Mouse (Mus musculus) myocyte (in vitro differentiated cells): ENCODE measurements around the gene Ddx25. TPM values are rescaled to one million over a fixed set of nuclear protein-coding genes. Genes with fewer than 3 reads are reported as not detected.

Experiments used
- H3K27me3 ChIP-seq: one replicate; pipeline ENCODE4 v1.6.1; 2011; ENCODE audit not compliant: control insufficient read depth, insufficient read depth, insufficient read length
- H3K36me3 ChIP-seq: one replicate; pipeline ENCODE4 v1.6.1; 2011; ENCODE audit not compliant: control insufficient read depth, insufficient read depth
- H3K4me2 ChIP-seq: one replicate; pipeline ENCODE4 v1.6.1; 2011; ENCODE audit warnings: low read depth, control low read depth
- H3K4me3 ChIP-seq: one replicate; pipeline ENCODE4 v1.5.1; 2011; ENCODE audit warnings: mild to moderate bottlenecking, control low read depth, moderate library complexity
- H3K79me2 ChIP-seq: one replicate; pipeline ENCODE4 v1.6.1; 2011; ENCODE audit not compliant: control insufficient read depth, insufficient read depth
- H3ac ChIP-seq: one replicate; pipeline ENCODE4 v1.6.1; 2011; ENCODE audit not compliant: control insufficient read depth, insufficient read length
- CEBPB ChIP-seq: IDR thresholded peaks from 2 replicates; pipeline ENCODE4 v1.6.1; 2011; ENCODE audit warnings: mild to moderate bottlenecking, moderate library complexity; ENCODE audit not compliant: poor library complexity, insufficient read depth, severe bottlenecking
- E2F4 ChIP-seq: IDR thresholded peaks from one replicate; pipeline ENCODE4 v1.6.1; 2011; ENCODE audit warnings: mild to moderate bottlenecking, control low read depth, moderate library complexity; ENCODE audit not compliant: insufficient read depth
- MAX ChIP-seq: IDR thresholded peaks from one replicate; pipeline ENCODE4 v1.6.1; 2011; ENCODE audit warnings: low read depth, mild to moderate bottlenecking, control low read depth
- MYOD1 ChIP-seq, 3 experiments: IDR thresholded peaks; one replicate each; pipeline ENCODE4 v1.6.1; 2011; ENCODE audit warnings: control low read depth in 2 of 3, low read depth in 2 of 3, mild to moderate bottlenecking in 2 of 3, moderate library complexity in 1 of 3; ENCODE audit not compliant: insufficient read length in 2 of 3, control insufficient read depth in 1 of 3
- MYOG ChIP-seq, 3 experiments: IDR thresholded peaks; one replicate each; pipeline ENCODE4 v1.6.1; 2011; ENCODE audit warnings: control low read depth in 2 of 3, low read depth in 2 of 3, mild to moderate bottlenecking in 2 of 3; ENCODE audit not compliant: insufficient read length in 2 of 3, control insufficient read depth in 1 of 3, insufficient read depth in 1 of 3
- POLR2A ChIP-seq: IDR thresholded peaks from one replicate; pipeline ENCODE4 v1.6.1; 2011; ENCODE audit warnings: low read depth, mild to moderate bottlenecking, control low read depth, moderate library complexity; ENCODE audit not compliant: insufficient read length
- POLR2AphosphoS2 ChIP-seq: IDR thresholded peaks from one replicate; pipeline ENCODE4 v1.6.1; 2011; ENCODE audit warnings: low read depth, control low read depth; ENCODE audit not compliant: insufficient read length
- REST ChIP-seq: IDR thresholded peaks from one replicate; pipeline ENCODE4 v1.6.1; 2011; ENCODE audit warnings: mild to moderate bottlenecking, control low read depth, moderate library complexity; ENCODE audit not compliant: insufficient read depth, insufficient read length
- SRF ChIP-seq: IDR thresholded peaks from one replicate; pipeline ENCODE4 v1.6.1; 2011; ENCODE audit warnings: low read depth; ENCODE audit not compliant: control insufficient read depth, insufficient read length
- TCF12 ChIP-seq: IDR thresholded peaks from one replicate; pipeline ENCODE4 v1.6.1; 2011; ENCODE audit warnings: mild to moderate bottlenecking, control low read depth; ENCODE audit not compliant: poor library complexity, insufficient read depth, severe bottlenecking
- TCF3 ChIP-seq: IDR thresholded peaks from one replicate; pipeline ENCODE4 v1.6.1; 2011; ENCODE audit warnings: low read depth, control low read depth; ENCODE audit not compliant: insufficient read length
- USF1 ChIP-seq: IDR thresholded peaks from one replicate; pipeline ENCODE4 v1.6.1; 2011; ENCODE audit warnings: low read depth, mild to moderate bottlenecking, control low read depth, moderate library complexity
- polyA plus RNA-seq: library from polyadenylated mRNA; unstranded; fragments of >200 nt; fragmentation: generic; extraction: Trizol; gene quantifications from one replicate; pipeline ENCODE4 v1.2.1, GENCODE M21; 2012; ENCODE audit warnings: missing spikeins

The Ddx25 gene
- polyA plus RNA-seq, 1 experiment = not detected

- Histone ChIP-seq H3K79me2 (no peaks in the 10 kb centered on the region), H3K4me3 (no peak overlapping the region), H3K27me3 (no peaks in the 10 kb centered on the region), H3K4me2 (no peak overlapping the region), H3K36me3 (no peaks in the 10 kb centered on the region), H3ac (no peak overlapping the region)
- no peak for TF ChIP-seq CEBPB
- TF ChIP-seq USF1 = no peak
- no peak for TF ChIP-seq POLR2A
- TF ChIP-seq MAX = no peak
- TF ChIP-seq MYOG (IDR thresholded peaks at IDR 0.05; ENCODE audit: control insufficient read depth in 1 of 3, insufficient read depth in 1 of 3, insufficient read length in 2 of 3, low read depth in 2 of 3) = no peak
Observed at GRCm38 (mm10) chr9:35539001-35539750, 19.2 kb downstream of the Ddx25 start.

DNA sequence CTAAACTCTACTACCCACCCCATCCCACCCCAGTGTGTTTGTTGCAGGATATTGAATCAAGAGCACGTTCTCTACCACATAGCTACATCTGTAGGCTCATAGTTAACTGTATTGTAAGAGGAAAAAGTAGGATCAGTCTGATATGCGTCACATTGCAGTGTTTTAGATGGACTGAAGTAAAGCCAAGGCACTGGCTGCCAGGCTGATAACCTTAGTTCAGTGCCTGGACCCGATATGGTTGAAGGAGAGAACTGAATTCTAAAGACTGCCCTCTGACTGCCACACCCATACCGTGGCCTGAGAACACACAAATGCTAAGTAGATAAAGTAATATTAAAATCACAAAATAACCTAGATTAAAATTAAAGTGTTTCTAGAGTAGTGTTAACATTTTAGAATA lies 22.5 kb downstream of the Ddx25 start:
- no peak overlapping the region for H3K4me2 ChIP-seq
- no peak overlapping the region for H3ac ChIP-seq
- H3K79me2 ChIP-seq = no peaks in the 10 kb centered on the region
- no peaks in the 10 kb centered on the region for H3K27me3 ChIP-seq
- H3K4me3 ChIP-seq = no peak overlapping the region
- no peaks in the 10 kb centered on the region for H3K36me3 ChIP-seq
- no peak for TF ChIP-seq TCF12

GRCm38 (mm10) chr9:35535110-35535509 lies 23.2 kb downstream of the Ddx25 start:
- TF ChIP-seq MYOG (IDR thresholded peaks at IDR 0.05; ENCODE audit: control insufficient read depth in 1 of 3, insufficient read depth in 1 of 3, insufficient read length in 2 of 3, low read depth in 2 of 3) (no peak), POLR2A (no peak), MYOD1 (IDR thresholded peaks at IDR 0.05; ENCODE audit: control insufficient read depth in 1 of 3, insufficient read length in 2 of 3, low read depth in 2 of 3) (no peak), E2F4 (no peak)
- H3K4me3 ChIP-seq = no peak overlapping the region
- H3K79me2 ChIP-seq = no peaks in the 10 kb centered on the region
- H3K36me3 ChIP-seq = no peaks in the 10 kb centered on the region
- no peak overlapping the region for H3ac ChIP-seq
- H3K4me2 ChIP-seq = no peak overlapping the region
- no peaks in the 10 kb centered on the region for H3K27me3 ChIP-seq

GRCm38 (mm10) chr9:35533266-35533665 lies 25.1 kb downstream of the Ddx25 start:
- no peak overlapping the region for H3ac ChIP-seq
- H3K27me3 ChIP-seq = no peaks in the 10 kb centered on the region
- H3K36me3 ChIP-seq = no peaks in the 10 kb centered on the region
- TF ChIP-seq SRF = no peak
- TF ChIP-seq E2F4 = no peak
- no peak for TF ChIP-seq TCF12
- no peak for TF ChIP-seq POLR2AphosphoS2
- TF ChIP-seq CEBPB = no peak
- TF ChIP-seq USF1 = no peak
- no peak for TF ChIP-seq MYOG (IDR thresholded peaks at IDR 0.05; ENCODE audit: control insufficient read depth in 1 of 3, insufficient read depth in 1 of 3, insufficient read length in 2 of 3, low read depth in 2 of 3)
- no peak for TF ChIP-seq TCF3
- no peak for TF ChIP-seq POLR2A
- TF ChIP-seq MAX = no peak
- no peak for TF ChIP-seq MYOD1 (IDR thresholded peaks at IDR 0.05; ENCODE audit: control insufficient read depth in 1 of 3, insufficient read length in 2 of 3, low read depth in 2 of 3)
- TF ChIP-seq REST = no peak
- H3K4me2 ChIP-seq = no peak overlapping the region
- H3K4me3 ChIP-seq = no peak overlapping the region
- H3K79me2 ChIP-seq = no peaks in the 10 kb centered on the region

GRCm38 (mm10) chr9:35529796-35530195 lies 28.5 kb downstream of the Ddx25 start:
- H3K79me2 ChIP-seq = no peaks in the 10 kb centered on the region
- no peaks in the 10 kb centered on the region for H3K36me3 ChIP-seq
- TF ChIP-seq SRF (no peak), TCF12 (no peak), TCF3 (no peak), MYOG (IDR thresholded peaks at IDR 0.05; ENCODE audit: control insufficient read depth in 1 of 3, insufficient read depth in 1 of 3, insufficient read length in 2 of 3, low read depth in 2 of 3) (no peak), POLR2A (no peak), MAX (no peak), REST (no peak), POLR2AphosphoS2 (no peak), MYOD1 (IDR thresholded peaks at IDR 0.05; ENCODE audit: control insufficient read depth in 1 of 3, insufficient read length in 2 of 3, low read depth in 2 of 3) (no peak), E2F4 (no peak), USF1 (no peak), CEBPB (no peak)
- H3ac ChIP-seq = no peak overlapping the region
- no peaks in the 10 kb centered on the region for H3K27me3 ChIP-seq
- H3K4me3 ChIP-seq = no peak overlapping the region
- H3K4me2 ChIP-seq = no peak overlapping the region
